ENCODE assay signal across 18 mouse cellular contexts in genomic region chr7:91785871-91786270, GRCm38 (mm10).
DNase-seq lines count a peak whose midpoint lies in the region; ATAC-seq and TF ChIP-seq lines count a peak whose summit lies in the region.
"Had no signal": no experiment of that assay in that cellular context is flagged by ENCODE, and none has a peak within 500 bp of the region (broad histone marks: within the 10 kb centered on the region; RNA-seq: fewer than 3 reads in every experiment).

No protein-coding gene starts in this region.

- H3K4me3 ChIP-seq in forebrain, embryonic 16.5 days (replicated peaks; ENCODE audit: low read length): no peak overlapping the region
- H3K4me3 ChIP-seq in forebrain, embryonic 10.5 days: no peak overlapping the region
- H3K4me3 ChIP-seq in limb, embryonic 13.5 days: no peak overlapping the region
- no peak overlapping the region for H3K4me3 ChIP-seq in limb, embryonic 10.5 days
- no peak overlapping the region for H3K4me3 ChIP-seq in olfactory bulb, adult 2 months (ENCODE audit: insufficient read depth, low read depth, low read length)
- no peak overlapping the region for H3K4me3 ChIP-seq in gastrocnemius, adult 2 months
- H3K4me3 ChIP-seq: erythroblast, embryonic 14.5 days; midbrain, embryonic 10.5 days had no signal

- DNase-seq in forebrain, embryonic 10.5 days (ENCODE audit: extremely low spot score, low spot score): no peak
- no peak for DNase-seq in limb, embryonic 10.5 days (ENCODE audit: low spot score)
- peak; percentile 74 for DNase-seq in brain, adult 2 months (ENCODE audit: low read depth, low spot score)
- DNase-seq in gastrocnemius, adult 2 months: no peak
- DNase-seq: B cell, adult 2 months; cerebellum, adult 9-10 months; gastrocnemius, postnatal 36 days; heart, postnatal 10 days; kidney, adult 2 months; kidney, postnatal 36 days; lung, postnatal 36 days; thymus, postnatal 4 days had no signal

- H3K9ac ChIP-seq in forebrain, embryonic 16.5 days (replicated peaks; ENCODE audit: low read depth, low read length): no peak overlapping the region
- H3K9ac ChIP-seq in limb, embryonic 13.5 days: no peak overlapping the region
- H3K9ac ChIP-seq: liver, embryonic 14.5 days had no signal

- no peak for TF ChIP-seq POLR2A in olfactory bulb, adult 2 months (IDR thresholded peaks at IDR 0.05; ENCODE audit: insufficient read depth, low read depth, low read length)

- H3K9me3 ChIP-seq in forebrain, embryonic 16.5 days (ENCODE audit: control insufficient read depth, low read length): no peaks in the 10 kb centered on the region
- H3K9me3 ChIP-seq in forebrain, embryonic 10.5 days: no peaks in the 10 kb centered on the region
- H3K9me3 ChIP-seq in limb, embryonic 13.5 days: no peaks in the 10 kb centered on the region
- H3K9me3 ChIP-seq in limb, embryonic 10.5 days (replicated peaks): no peaks in the 10 kb centered on the region
- H3K9me3 ChIP-seq: midbrain, embryonic 10.5 days had no signal

- intact Hi-C loops in gastrocnemius, adult 2 months (cut with DNase I): no loop called here

- ATAC-seq in forebrain, embryonic 16.5 days: no peak
- no peak for ATAC-seq in limb, embryonic 13.5 days (ENCODE audit: low FRiP score, low read depth)

- H3K4me2 ChIP-seq in forebrain, embryonic 16.5 days (ENCODE audit: low read length): no peak overlapping the region
- no peak overlapping the region for H3K4me2 ChIP-seq in limb, embryonic 13.5 days (replicated peaks)

- TF ChIP-seq CTCF in olfactory bulb, adult 2 months (IDR thresholded peaks at IDR 0.05; ENCODE audit: insufficient read depth, low read depth, low read length): no peak
- no peak for TF ChIP-seq CTCF in gastrocnemius, adult 2 months (IDR thresholded peaks at IDR 0.05)

- no peaks in the 10 kb centered on the region for H3K36me3 ChIP-seq in forebrain, embryonic 16.5 days (ENCODE audit: control insufficient read depth, insufficient read depth)
- no peaks in the 10 kb centered on the region for H3K36me3 ChIP-seq in forebrain, embryonic 10.5 days (replicated peaks)
- no peaks in the 10 kb centered on the region for H3K36me3 ChIP-seq in limb, embryonic 13.5 days
- H3K36me3 ChIP-seq in limb, embryonic 10.5 days: no peaks in the 10 kb centered on the region
- H3K36me3 ChIP-seq: midbrain, embryonic 10.5 days had no signal

- no peaks in the 10 kb centered on the region; the same call in none of the 2 replicates for H3K4me1 ChIP-seq in forebrain, embryonic 16.5 days (replicated peaks; ENCODE audit: control insufficient read depth, insufficient read depth, low read length)
- H3K4me1 ChIP-seq in forebrain, embryonic 10.5 days: no peaks in the 10 kb centered on the region
- no peaks in the 10 kb centered on the region for H3K4me1 ChIP-seq in limb, embryonic 13.5 days
- no peaks in the 10 kb centered on the region for H3K4me1 ChIP-seq in limb, embryonic 10.5 days
- H3K4me1 ChIP-seq in olfactory bulb, adult 2 months (ENCODE audit: control insufficient read depth, insufficient read depth, low read length): no peaks in the 10 kb centered on the region
- H3K4me1 ChIP-seq: midbrain, embryonic 10.5 days had no signal

- no peaks in the 10 kb centered on the region for H3K27me3 ChIP-seq in forebrain, embryonic 16.5 days (replicated peaks; ENCODE audit: control insufficient read depth, insufficient read depth, low read length)
- no peaks in the 10 kb centered on the region for H3K27me3 ChIP-seq in forebrain, embryonic 10.5 days (ENCODE audit: poor library complexity, severe bottlenecking)
- H3K27me3 ChIP-seq in limb, embryonic 13.5 days: no peaks in the 10 kb centered on the region
- H3K27me3 ChIP-seq in limb, embryonic 10.5 days (ENCODE audit: low read depth, poor library complexity, severe bottlenecking): no peaks in the 10 kb centered on the region

- 71% methylated on average over 3 of the region's 3 CpGs for WGBS in forebrain, embryonic 16.5 days
- 76% methylated on average over 3 of the region's 3 CpGs for WGBS in forebrain, embryonic 10.5 days
- 62% methylated on average over 3 of the region's 3 CpGs for WGBS in limb, embryonic 13.5 days
- WGBS in limb, embryonic 10.5 days: 81% methylated on average over 3 of the region's 3 CpGs
- WGBS in olfactory bulb, adult 2 months: 51% methylated on average over 3 of the region's 3 CpGs

- peak overlapping the region; percentile 14; the same call in 1 of the 2 replicates for H3K27ac ChIP-seq in forebrain, embryonic 16.5 days (ENCODE audit: low read length)
- no peak overlapping the region for H3K27ac ChIP-seq in forebrain, embryonic 10.5 days
- H3K27ac ChIP-seq in limb, embryonic 13.5 days: peak overlapping the region; percentile 10; the same call in 1 of the 2 replicates
- H3K27ac ChIP-seq in limb, embryonic 10.5 days: no peak overlapping the region
- H3K27ac ChIP-seq in olfactory bulb, adult 2 months (ENCODE audit: insufficient read depth, low read depth, low read length): peak overlapping the region; percentile 86
- no peak overlapping the region for H3K27ac ChIP-seq in gastrocnemius, adult 2 months
- H3K27ac ChIP-seq: liver, embryonic 14.5 days; midbrain, embryonic 10.5 days had no signal

Comparison
In these comparisons a context has a peak if more than half of its experiments do, and no peak if none do; other contexts are left out.
1. H3K27ac ChIP-seq: peak in forebrain, embryonic 16.5 days (single experiment), limb, embryonic 13.5 days (single experiment) and olfactory bulb, adult 2 months (single experiment); none in forebrain, embryonic 10.5 days (single experiment), limb, embryonic 10.5 days (single experiment) and gastrocnemius, adult 2 months (single experiment).